Mouse (Mus musculus) neural tube, embryonic 15.5 days (tissue): ENCODE measurements around the gene H1foo. TPM values are rescaled to one million over a fixed set of nuclear protein-coding genes. Genes with fewer than 3 reads are reported as not detected.

Experiments used
- ATAC-seq: fragments of 200-750 bp; cut with Nextera tagmentation; 2 replicates; pipeline ENCODE4 v1.8.0; 2017; ENCODE audit warnings: mild to moderate bottlenecking, moderate TSS enrichment, moderate library complexity; ENCODE audit not compliant: low FRiP score
- H3K27ac ChIP-seq: fragments of 300-500 bp; sonication (generic); replicated peaks from 2 replicates; pipeline ENCODE4 v1.5.1; 2015; ENCODE audit warnings: mild to moderate bottlenecking, inconsistent platforms
- H3K27me3 ChIP-seq: fragments of 300-500 bp; sonication (generic); replicated peaks from 2 replicates; pipeline ENCODE4 v1.6.1; 2015; ENCODE audit warnings: inconsistent platforms
- H3K36me3 ChIP-seq: fragments of 300-500 bp; sonication (generic); 2 replicates; pipeline ENCODE4 v1.6.1; 2015; ENCODE audit warnings: inconsistent platforms
- H3K4me1 ChIP-seq: fragments of 300-500 bp; sonication (generic); 2 replicates; pipeline ENCODE4 v1.6.1; 2015; ENCODE audit warnings: inconsistent platforms
- H3K4me2 ChIP-seq: fragments of 300-500 bp; sonication (generic); 2 replicates; pipeline ENCODE4 v1.6.1; 2015; ENCODE audit warnings: inconsistent platforms, mild to moderate bottlenecking, moderate library complexity
- H3K4me3 ChIP-seq: fragments of 300-500 bp; sonication (generic); replicated peaks from 2 replicates; pipeline ENCODE4 v1.5.1; 2015; ENCODE audit warnings: mild to moderate bottlenecking, inconsistent platforms
- H3K9ac ChIP-seq: fragments of 300-500 bp; sonication (generic); replicated peaks from 2 replicates; pipeline ENCODE4 v1.6.1; 2015; ENCODE audit warnings: mild to moderate bottlenecking, inconsistent platforms
- H3K9me3 ChIP-seq: fragments of 300-500 bp; sonication (generic); replicated peaks from 2 replicates; pipeline ENCODE4 v1.6.1; 2016; ENCODE audit warnings: inconsistent platforms
- whole genome bisulfite sequencing: fragments of 180-500 bp; shearing (Covaris S2); methylation state at CpG from one replicate; pipeline ENCODE4 v1.1.7; 2015; ENCODE audit warnings: mixed read lengths; 5-methylcytosine and 5-hydroxymethylcytosine counted together
- polyA plus RNA-seq: library from polyadenylated mRNA; unstranded; fragments of >200 nt; fragmentation: Nextera tagmentation; extraction: Ambion mirVana; gene quantifications from 2 replicates; pipeline ENCODE4 v1.2.1, GENCODE M21; 2015

Gene H1foo
- polyA plus RNA-seq, 1 experiment from 2014 or later = not detected

DNA sequence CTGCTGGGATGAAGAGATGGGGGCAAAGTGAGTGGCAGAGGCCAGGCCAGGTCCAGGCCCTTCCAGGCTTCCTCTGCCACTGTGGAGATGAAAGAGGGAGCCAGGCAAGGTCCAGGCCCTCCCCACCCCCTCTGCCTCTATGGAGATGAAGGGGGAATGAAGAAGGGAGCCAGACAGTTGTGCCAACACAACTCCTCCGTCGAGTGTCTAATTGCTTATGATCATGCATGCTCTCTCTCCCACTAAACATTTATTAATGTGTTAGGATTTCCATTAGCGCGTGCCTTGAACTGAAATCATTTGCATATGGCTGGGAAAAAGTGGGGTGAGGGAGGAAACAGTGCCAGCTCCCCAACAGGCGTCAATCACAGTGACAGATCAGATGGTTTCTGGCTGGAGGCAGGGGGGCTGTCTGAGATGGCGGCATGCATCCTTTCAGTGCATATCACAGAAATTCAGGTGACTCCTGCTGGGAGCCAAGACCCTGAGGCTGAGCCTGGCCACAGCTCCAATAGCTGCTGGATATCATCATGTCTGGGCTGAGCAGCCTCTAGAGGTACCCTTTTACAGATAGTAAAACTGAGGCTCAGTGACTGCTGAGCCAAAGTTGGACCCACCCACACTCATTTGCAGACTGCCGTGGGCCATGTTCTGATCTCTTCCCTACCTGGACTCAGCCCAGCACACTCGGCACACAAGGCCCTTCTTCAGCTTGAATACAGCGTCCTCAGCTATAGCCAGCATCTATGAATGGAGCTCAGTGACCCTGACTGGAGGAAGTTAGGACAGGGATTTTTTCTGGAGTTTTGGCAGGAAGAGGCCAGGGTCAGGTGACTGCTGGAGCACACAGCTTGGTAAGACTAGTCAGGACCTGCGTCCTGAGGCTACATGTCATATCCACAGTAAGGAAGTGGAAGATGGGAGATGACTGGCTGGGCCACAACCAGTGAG lies 17.2 kb upstream of the H1foo start:
- no peak overlapping the region for H3K4me2 ChIP-seq
- H3K36me3 ChIP-seq = no peaks in the 10 kb centered on the region; the same call in 1 of the 2 replicates
- no peaks in the 10 kb centered on the region for H3K27me3 ChIP-seq
- peak; percentile 42; the same call in 1 of the 2 replicates for ATAC-seq
- 56% methylated on average over 10 of the region's 10 CpGs for WGBS
- no peak overlapping the region for H3K9ac ChIP-seq
- no peaks in the 10 kb centered on the region for H3K9me3 ChIP-seq
- H3K4me1 ChIP-seq = peaks cover 27% of the 10 kb centered on the region
- 0 out of 2 replicates have a peak overlapping the region, but pooled peaks have one; percentile 28 for H3K27ac ChIP-seq
- no peak overlapping the region for H3K4me3 ChIP-seq

- H3K27me3 ChIP-seq = no peaks in the 10 kb centered on the region
- no peaks in the 10 kb centered on the region for H3K36me3 ChIP-seq
- H3K9ac ChIP-seq = no peak overlapping the region
- 74% methylated on average over 5 of the region's 5 CpGs for WGBS
- no peaks in the 10 kb centered on the region for H3K9me3 ChIP-seq
- peaks cover 27% of the 10 kb centered on the region for H3K4me1 ChIP-seq
- H3K4me2 ChIP-seq = no peak overlapping the region
- ATAC-seq = no peak
- H3K4me3 ChIP-seq = no peak overlapping the region
- no peak overlapping the region for H3K27ac ChIP-seq
Observed at GRCm38 (mm10) chr6:115930018-115930417, 14.7 kb upstream of the H1foo start.

DNA sequence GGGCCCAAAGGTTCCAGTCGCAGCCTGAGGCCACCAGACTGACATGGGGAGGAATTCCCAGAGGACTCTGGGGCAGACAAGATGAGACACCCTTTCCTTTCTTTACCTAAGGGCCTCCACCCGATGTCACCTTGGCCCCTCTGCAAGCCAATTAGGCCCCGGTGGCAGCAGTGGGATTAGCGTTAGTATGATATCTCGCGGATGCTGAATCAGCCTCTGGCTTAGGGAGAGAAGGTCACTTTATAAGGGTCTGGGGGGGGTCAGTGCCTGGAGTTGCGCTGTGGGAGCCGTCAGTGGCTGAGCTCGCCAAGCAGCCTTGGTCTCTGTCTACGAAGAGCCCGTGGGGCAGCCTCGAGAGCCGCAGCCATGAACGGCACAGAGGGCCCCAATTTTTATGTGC lies 13.1 kb upstream of the H1foo start, which contains the start of gene Rho:
Rho (plus strand) TSS at position 110 of the 400 bp plus-strand sequence.
- WGBS = 91% methylated on average over 14 of the region's 14 CpGs
- H3K36me3 ChIP-seq = no peaks in the 10 kb centered on the region
- H3K27ac ChIP-seq = no peak within 1 kb of the TSS
- peaks cover 17% of the 10 kb centered on the region for H3K4me1 ChIP-seq
- H3K4me2 ChIP-seq = no peak within 1 kb of the TSS
- H3K4me3 ChIP-seq = no peak within 1 kb of the TSS
- no peak within 1 kb of the TSS for H3K9ac ChIP-seq
- no peaks in the 10 kb centered on the region for H3K9me3 ChIP-seq
- H3K27me3 ChIP-seq = no peaks in the 10 kb centered on the region
- no peak for ATAC-seq

- H3K4me3 ChIP-seq = no peak overlapping the region
- H3K9ac ChIP-seq = no peak overlapping the region
- WGBS = 95% methylated on average over 3 of the region's 3 CpGs
- H3K4me2 ChIP-seq = no peak overlapping the region
- H3K36me3 ChIP-seq = no peaks in the 10 kb centered on the region
- no peaks in the 10 kb centered on the region for H3K9me3 ChIP-seq
- peaks cover 10% of the 10 kb centered on the region for H3K4me1 ChIP-seq
- H3K27me3 ChIP-seq = no peaks in the 10 kb centered on the region
- no peak for ATAC-seq
- no peak overlapping the region for H3K27ac ChIP-seq
Observed at GRCm38 (mm10) chr6:115932391-115932790, 12.3 kb upstream of the H1foo start.

DNA sequence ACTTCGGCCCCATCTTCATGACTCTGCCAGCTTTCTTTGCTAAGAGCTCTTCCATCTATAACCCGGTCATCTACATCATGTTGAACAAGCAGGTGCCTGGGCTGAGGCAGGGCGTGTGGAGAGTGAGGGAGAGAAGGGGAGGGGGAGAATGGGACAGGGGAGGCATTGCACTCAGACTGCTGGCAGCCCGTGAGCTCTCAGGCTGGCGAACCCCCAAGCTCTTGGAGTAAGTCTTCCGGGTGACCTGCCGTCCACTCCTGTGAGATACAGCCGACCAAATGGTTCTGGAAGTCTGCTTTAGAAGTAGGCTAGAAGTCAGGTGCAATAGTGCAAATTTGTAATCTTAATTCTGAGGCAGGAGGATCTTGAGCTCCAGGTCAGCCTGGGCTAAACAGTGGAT lies 9.2 kb upstream of the H1foo start:
- Histone ChIP-seq H3K9ac (no peak overlapping the region), H3K27me3 (no peaks in the 10 kb centered on the region), H3K9me3 (0 out of 2 replicates have a peak, but pooled peaks cover 4% of the 10 kb centered on the region), H3K4me1 (peaks cover 5% of the 10 kb centered on the region; the same call in 1 of the 2 replicates), H3K27ac (no peak overlapping the region), H3K4me2 (no peak overlapping the region), H3K4me3 (no peak overlapping the region), H3K36me3 (no peaks in the 10 kb centered on the region)
- ATAC-seq = no peak
- 86% methylated on average over 8 of the region's 8 CpGs for WGBS

DNA sequence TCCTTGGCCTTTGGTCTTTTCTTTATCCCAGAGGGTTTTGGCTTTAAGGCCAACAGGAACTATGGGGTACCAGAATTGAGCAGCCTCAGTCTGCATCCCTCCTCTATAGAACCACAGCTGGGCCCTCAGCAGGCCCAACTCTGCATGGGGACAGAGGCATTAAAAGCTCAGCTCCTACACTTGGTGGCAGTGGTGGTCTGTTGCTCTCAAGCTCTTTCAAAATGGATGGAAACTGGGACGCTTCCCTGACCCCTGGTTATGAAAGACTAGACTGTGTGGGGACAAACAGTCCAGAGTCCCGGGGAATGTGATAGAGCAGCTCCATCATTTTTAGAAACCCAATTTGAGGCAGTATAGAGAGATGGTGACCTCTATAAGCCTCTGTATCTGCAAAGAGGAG lies 6.7 kb upstream of the H1foo start:
- H3K9me3 ChIP-seq = 0 out of 2 replicates have a peak, but pooled peaks cover 4% of the 10 kb centered on the region
- 95% methylated on average over 2 of the region's 2 CpGs for WGBS
- H3K4me3 ChIP-seq = no peak overlapping the region
- no peak overlapping the region for H3K4me2 ChIP-seq
- no peak overlapping the region for H3K9ac ChIP-seq
- no peaks in the 10 kb centered on the region for H3K36me3 ChIP-seq
- H3K4me1 ChIP-seq = no peaks in the 10 kb centered on the region
- H3K27ac ChIP-seq = no peak overlapping the region
- H3K27me3 ChIP-seq = no peaks in the 10 kb centered on the region
- no peak for ATAC-seq

GRCm38 (mm10) chr6:115938798-115939197 lies 5.9 kb upstream of the H1foo start:
- H3K9me3 ChIP-seq = 0 out of 2 replicates have a peak, but pooled peaks cover 4% of the 10 kb centered on the region
- no peak overlapping the region for H3K9ac ChIP-seq
- 81% methylated on average over 1 of the region's 1 CpGs for WGBS
- no peak overlapping the region for H3K4me2 ChIP-seq
- no peaks in the 10 kb centered on the region for H3K4me1 ChIP-seq
- H3K4me3 ChIP-seq = no peak overlapping the region
- ATAC-seq = no peak
- no peaks in the 10 kb centered on the region for H3K27me3 ChIP-seq
- H3K36me3 ChIP-seq = no peaks in the 10 kb centered on the region
- H3K27ac ChIP-seq = no peak overlapping the region

DNA sequence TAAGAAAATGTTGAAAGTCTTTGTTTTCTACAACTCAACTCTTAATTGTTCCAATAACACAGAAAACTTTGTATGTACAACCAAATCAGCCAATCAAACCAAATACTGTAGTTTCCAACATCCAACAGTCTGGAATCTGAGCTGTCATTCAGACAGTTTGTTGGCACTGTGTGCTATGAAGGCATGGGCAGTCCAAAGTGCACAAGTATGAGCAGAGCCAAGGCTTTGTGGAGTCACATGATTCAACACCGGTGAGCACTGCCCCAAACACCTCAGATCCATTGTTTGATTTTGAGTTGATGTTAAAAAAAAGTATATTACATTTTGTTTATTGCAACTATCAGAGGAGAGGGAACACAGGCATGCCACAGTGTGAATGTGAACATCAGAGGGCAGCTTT lies 4.1 kb upstream of the H1foo start:
- Histone ChIP-seq H3K9me3 (0 out of 2 replicates have a peak, but pooled peaks cover 4% of the 10 kb centered on the region), H3K4me1 (no peaks in the 10 kb centered on the region), H3K27me3 (no peaks in the 10 kb centered on the region), H3K9ac (no peak overlapping the region), H3K4me2 (no peak overlapping the region), H3K36me3 (no peaks in the 10 kb centered on the region), H3K27ac (no peak overlapping the region), H3K4me3 (no peak overlapping the region)
- WGBS = 91% methylated on average over 1 of the region's 1 CpGs
- no peak for ATAC-seq

DNA sequence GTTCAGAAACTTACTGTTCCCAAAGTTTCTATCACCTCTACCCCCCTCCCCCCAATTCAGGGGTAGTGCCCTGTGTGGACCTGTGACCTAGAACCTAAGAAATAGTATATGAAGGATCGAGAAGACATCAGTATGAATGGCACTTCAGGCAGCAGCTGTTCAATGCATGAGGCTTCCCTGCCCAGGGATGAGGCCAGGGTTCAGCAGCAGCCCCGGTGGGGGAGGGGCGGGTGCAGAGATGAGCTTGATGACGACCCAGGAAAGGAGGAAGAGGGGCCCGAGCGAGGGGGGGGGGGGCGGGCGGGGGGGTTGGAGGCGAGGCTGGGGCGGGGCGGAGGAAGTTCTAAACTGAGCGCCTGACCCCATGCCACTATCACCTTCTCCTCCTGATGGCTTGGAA lies 3.6 kb upstream of the H1foo start:
- Histone ChIP-seq H3K36me3 (no peaks in the 10 kb centered on the region), H3K4me1 (no peaks in the 10 kb centered on the region), H3K27me3 (no peaks in the 10 kb centered on the region), H3K4me3 (no peak overlapping the region), H3K27ac (no peak overlapping the region), H3K4me2 (no peak overlapping the region), H3K9me3 (0 out of 2 replicates have a peak, but pooled peaks cover 4% of the 10 kb centered on the region), H3K9ac (no peak overlapping the region)
- 7% methylated on average over 6 of the region's 12 CpGs for WGBS
- ATAC-seq = no peak

DNA sequence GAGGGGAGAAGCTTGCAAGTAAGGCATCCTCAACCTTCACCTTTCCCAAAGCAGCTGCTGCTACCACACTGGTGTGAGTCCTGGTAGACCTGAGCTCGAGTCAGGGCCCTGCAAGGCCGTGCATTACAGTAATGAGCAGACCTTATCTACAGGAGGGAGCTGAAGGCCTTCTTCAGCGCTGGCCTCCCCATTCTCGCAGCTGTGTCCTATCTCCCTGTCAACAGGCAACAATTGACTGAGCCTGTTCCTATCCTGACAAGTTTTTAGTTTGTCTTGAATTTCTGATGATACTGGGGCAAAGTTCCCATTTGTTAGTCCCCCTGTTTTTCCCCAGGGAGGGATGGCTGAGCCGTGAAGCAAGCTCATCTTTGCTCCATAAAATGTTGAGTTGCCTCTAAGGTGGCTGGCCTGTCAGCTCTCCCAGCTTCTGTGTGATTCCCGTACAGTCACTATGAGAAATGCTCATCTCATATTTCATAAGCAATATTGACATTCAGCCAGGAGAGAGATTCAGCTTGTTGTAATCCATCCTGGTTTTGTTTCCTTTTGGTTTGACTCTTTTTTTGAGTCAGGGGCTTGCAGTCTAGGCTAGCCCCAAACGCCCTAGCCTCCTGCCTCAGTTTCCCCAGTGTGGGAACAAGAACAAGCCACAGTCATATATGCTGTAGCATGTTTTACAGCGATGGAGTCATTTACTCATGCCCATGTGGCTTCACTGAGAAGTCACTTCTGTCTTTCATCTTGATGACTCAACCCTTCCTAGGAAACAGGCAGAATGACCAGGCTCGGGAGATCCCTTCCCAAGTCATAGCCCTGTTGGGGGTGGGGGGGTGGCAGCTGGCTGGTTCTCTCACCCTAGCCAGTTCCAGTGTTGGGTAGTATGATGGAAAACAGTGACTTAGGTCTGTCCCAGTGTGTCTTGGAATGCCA lies 975 bp upstream of the H1foo start:
- ATAC-seq = no peak
- Histone ChIP-seq H3K9ac (no peak overlapping the region), H3K36me3 (no peaks in the 10 kb centered on the region), H3K4me2 (no peak overlapping the region), H3K9me3 (no peaks in the 10 kb centered on the region), H3K27me3 (no peaks in the 10 kb centered on the region), H3K4me3 (no peak overlapping the region), H3K4me1 (no peaks in the 10 kb centered on the region), H3K27ac (no peak overlapping the region)
- 80% methylated on average over 9 of the region's 9 CpGs for WGBS

- Histone ChIP-seq H3K36me3 (no peaks in the 10 kb centered on the region), H3K27ac (no peak overlapping the region), H3K4me3 (no peak overlapping the region), H3K9me3 (no peaks in the 10 kb centered on the region), H3K27me3 (no peaks in the 10 kb centered on the region), H3K4me1 (no peaks in the 10 kb centered on the region), H3K4me2 (no peak overlapping the region), H3K9ac (no peak overlapping the region)
- WGBS = 80% methylated on average over 8 of the region's 8 CpGs
- no peak for ATAC-seq
Observed at GRCm38 (mm10) chr6:115945633-115946032, 895 bp downstream of the H1foo start.
